Mouse (Mus musculus) megakaryocyte, embryonic 14.5 days (primary cell): ENCODE data around the gene Pnlip.

Experiments
- FLI1 ChIP-seq: IDR thresholded peaks from 2 replicates; pipeline ENCODE4 v1.6.1; 2012; ENCODE audit warnings: low read length, inconsistent platforms, mixed read lengths
- GATA1 ChIP-seq: IDR thresholded peaks from 3 replicates; pipeline ENCODE4 v1.6.1; 2012; ENCODE audit warnings: mixed read lengths, low read length, inconsistent platforms, borderline replicate concordance

DNA sequence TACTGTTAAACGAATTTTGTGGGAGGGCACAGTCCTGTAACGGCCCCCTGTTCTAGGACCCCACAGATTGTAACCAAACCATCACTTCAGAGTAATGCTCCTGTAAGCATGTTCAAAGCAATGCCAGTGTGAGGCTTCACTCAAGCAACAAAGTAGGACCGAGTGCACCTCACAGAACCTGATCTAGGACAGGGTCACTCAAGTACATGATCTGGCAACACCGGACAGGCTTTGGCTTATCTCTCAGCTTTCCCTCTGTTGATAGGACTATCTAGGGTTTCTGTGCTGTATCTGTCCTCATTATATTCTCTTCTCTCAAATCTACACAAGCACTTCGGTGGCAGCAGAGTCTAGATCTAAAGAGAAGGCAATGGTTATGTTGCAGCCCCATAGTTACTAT is 74.3 kb downstream of the Pnlip start:
- TF ChIP-seq GATA1 = no peak
- TF ChIP-seq FLI1 = no peak
